Mouse (Mus musculus) limb, embryonic 12.5 days (tissue): Measurements from ENCODE around the gene Gm7029. TPM values are rescaled to one million over a fixed set of nuclear protein-coding genes. Genes with fewer than 3 reads are reported as not detected.
"Not testable (repeated sequence)": the region's sequence is repeated elsewhere in the genome, so short reads cannot be mapped to it uniquely, and the experiment has no call there.

Experiments
- ATAC-seq: fragments of 200-750 bp; cut with Nextera tagmentation; 2 replicates; pipeline ENCODE4 v1.8.0; 2017; ENCODE audit warnings: low read depth, moderate TSS enrichment; ENCODE audit not compliant: insufficient number of reproducible peaks, insufficient read depth, low FRiP score, low TSS enrichment
- H3K27ac ChIP-seq: fragments of 300-500 bp; sonication (generic); 2 replicates; pipeline ENCODE4 v1.5.1; 2016; ENCODE audit warnings: mild to moderate bottlenecking, moderate library complexity
- H3K27me3 ChIP-seq: fragments of 300-500 bp; sonication (generic); 2 replicates; pipeline ENCODE4 v1.6.1; 2016; ENCODE audit warnings: mild to moderate bottlenecking, moderate library complexity
- H3K36me3 ChIP-seq: fragments of 300-500 bp; sonication (generic); 2 replicates; pipeline ENCODE4 v1.6.1; 2016; ENCODE audit warnings: mild to moderate bottlenecking, moderate library complexity
- H3K4me1 ChIP-seq: fragments of 300-500 bp; sonication (generic); replicated peaks from 2 replicates; pipeline ENCODE4 v1.6.1; 2016
- H3K4me2 ChIP-seq: fragments of 300-500 bp; sonication (generic); 2 replicates; pipeline ENCODE4 v1.6.1; 2016; ENCODE audit warnings: mild to moderate bottlenecking, moderate library complexity
- H3K4me3 ChIP-seq: fragments of 300-500 bp; sonication (generic); replicated peaks from 2 replicates; pipeline ENCODE4 v1.5.1; 2016; ENCODE audit warnings: mild to moderate bottlenecking
- H3K9ac ChIP-seq: fragments of 300-500 bp; sonication (generic); replicated peaks from 2 replicates; pipeline ENCODE4 v1.6.1; 2016; ENCODE audit warnings: mild to moderate bottlenecking, moderate library complexity
- H3K9me3 ChIP-seq: fragments of 300-500 bp; sonication (generic); 2 replicates; pipeline ENCODE4 v1.6.1; 2016; ENCODE audit warnings: mild to moderate bottlenecking, moderate library complexity
- WGBS: fragments of 180-500 bp; shearing (Covaris S2); methylation state at CpG from one replicate; pipeline ENCODE4 v1.1.7; 2016; 5-methylcytosine and 5-hydroxymethylcytosine counted together
- polyA plus RNA-seq: library from polyadenylated mRNA; unstranded; fragments of >200 nt; fragmentation: Nextera tagmentation; extraction: Ambion mirVana; gene quantifications from 2 replicates; pipeline ENCODE4 v1.2.1, GENCODE M21; 2016

Gm7029 gene
- polyA plus RNA-seq, 1 experiment from 2014 or later, result not detected

- ATAC-seq, result no peak
- H3K9me3 ChIP-seq, result no peaks in the 10 kb centered on the region
- no peak overlapping the region for H3K4me3 ChIP-seq
- 84% methylated on average over 4 of the region's 4 CpGs for WGBS
- H3K27ac ChIP-seq, result no peak overlapping the region
- H3K9ac ChIP-seq, result no peak overlapping the region
- no peaks in the 10 kb centered on the region for H3K36me3 ChIP-seq
- H3K4me1 ChIP-seq, result no peaks in the 10 kb centered on the region
- no peak overlapping the region for H3K4me2 ChIP-seq
- no peaks in the 10 kb centered on the region for H3K27me3 ChIP-seq
Observed at GRCm38 (mm10) chr17:33857816-33858215, 15.8 kb upstream of the Gm7029 start.

GRCm38 (mm10) chr17:33865330-33866030, 8.2 kb upstream of the Gm7029 start:
- Histone ChIP-seq H3K27ac (no peak overlapping the region; the same call in 1 of the 2 replicates), H3K4me3 (no peak overlapping the region), H3K9me3 (no peaks in the 10 kb centered on the region), H3K27me3 (no peaks in the 10 kb centered on the region), H3K36me3 (no peaks in the 10 kb centered on the region), H3K9ac (no peak overlapping the region), H3K4me1 (no peaks in the 10 kb centered on the region), H3K4me2 (no peak overlapping the region)
- ATAC-seq, result no peak
- 42% methylated on average over 9 of the region's 9 CpGs for WGBS

GRCm38 (mm10) chr17:33874411-33874810, 774 bp downstream of the Gm7029 start:
- 82% methylated on average over 11 of the region's 11 CpGs for WGBS
- peaks cover 36% of the 10 kb centered on the region for H3K36me3 ChIP-seq
- ATAC-seq, result no peak

GRCm38 (mm10) chr17:33875797-33876196, 2.2 kb downstream of the Gm7029 start:
- H3K9ac ChIP-seq, H3K27ac ChIP-seq, ATAC-seq, H3K27me3 ChIP-seq, H3K4me2 ChIP-seq, H3K4me3 ChIP-seq, H3K4me1 ChIP-seq, H3K9me3 ChIP-seq: not testable (repeated sequence)
- WGBS, result 88% methylated on average over 5 of the region's 5 CpGs
- peaks cover 45% of the 10 kb centered on the region for H3K36me3 ChIP-seq

More at GRCm38 (mm10) chr17:33874411-33874810, 774 bp downstream of the Gm7029 start:
- H3K27ac ChIP-seq, result no peak overlapping the region
- no peak overlapping the region for H3K9ac ChIP-seq
- no peak overlapping the region for H3K4me2 ChIP-seq
- no peaks in the 10 kb centered on the region for H3K9me3 ChIP-seq
- H3K27me3 ChIP-seq, result no peaks in the 10 kb centered on the region
- no peak overlapping the region for H3K4me3 ChIP-seq
- H3K4me1 ChIP-seq, result no peaks in the 10 kb centered on the region

GRCm38 (mm10) chr17:33884320-33884719, 10.7 kb downstream of the Gm7029 start:
- not testable (repeated sequence) for ATAC-seq, H3K9ac ChIP-seq, H3K27ac ChIP-seq, H3K9me3 ChIP-seq, H3K27me3 ChIP-seq, H3K4me2 ChIP-seq, H3K4me1 ChIP-seq, H3K4me3 ChIP-seq
- WGBS, result 92% methylated on average over 10 of the region's 11 CpGs
- peaks cover 63% of the 10 kb centered on the region for H3K36me3 ChIP-seq

GRCm38 (mm10) chr17:33887802-33888201, 14.2 kb downstream of the Gm7029 start:
- WGBS, result 64% methylated on average over 2 of the region's 2 CpGs
- 0 out of 2 replicates have a peak overlapping the region, but pooled peaks have one; percentile 32 for H3K4me2 ChIP-seq
- not testable (repeated sequence) for H3K27me3 ChIP-seq, ATAC-seq, H3K9me3 ChIP-seq, H3K9ac ChIP-seq, H3K27ac ChIP-seq, H3K4me3 ChIP-seq, H3K4me1 ChIP-seq
- H3K36me3 ChIP-seq, result peaks cover 36% of the 10 kb centered on the region

DNA sequence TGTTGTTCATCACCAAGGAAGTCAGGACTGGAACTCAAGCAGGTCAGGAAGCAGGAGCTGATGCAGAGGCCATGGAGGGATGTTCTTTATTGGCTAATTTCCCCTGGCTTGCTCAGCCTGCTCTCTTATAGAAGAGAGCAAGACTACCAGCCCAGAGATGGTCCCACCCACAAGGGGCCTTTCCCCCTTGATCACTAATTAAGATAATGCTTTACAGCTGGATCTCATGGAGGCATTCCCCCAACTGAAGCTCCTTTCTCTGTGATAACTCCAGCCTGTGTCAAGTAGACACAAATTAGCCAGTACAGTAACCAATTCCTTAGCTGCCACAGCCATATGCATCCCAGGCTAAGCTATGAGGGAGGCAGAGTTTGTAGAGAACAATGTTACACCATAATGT, 14.6 kb downstream of the Gm7029 start:
- H3K4me3 ChIP-seq, result not testable (repeated sequence)

GRCm38 (mm10) chr17:33889941-33890532, 16.4 kb downstream of the Gm7029 start:
- peak; percentile 24; the same call in 1 of the 2 replicates for ATAC-seq
- H3K9me3 ChIP-seq, H3K4me1 ChIP-seq, H3K27me3 ChIP-seq: not testable (repeated sequence)
- peaks cover 19% of the 10 kb centered on the region for H3K36me3 ChIP-seq
- peak overlapping the region; percentile 65 for H3K4me2 ChIP-seq
- peak overlapping the region; percentile 80 for H3K27ac ChIP-seq
- peak overlapping the region; percentile 73 for H3K9ac ChIP-seq
- peak overlapping the region; percentile 67 for H3K4me3 ChIP-seq
- WGBS, result under 1% methylated on average over 40 of the region's 44 CpGs

More for the DNA sequence above, 14.6 kb downstream of the Gm7029 start:
- not testable (repeated sequence) for H3K9me3 ChIP-seq, H3K9ac ChIP-seq, H3K27me3 ChIP-seq, H3K27ac ChIP-seq, ATAC-seq, H3K4me1 ChIP-seq
- H3K4me2 ChIP-seq, result peak overlapping the region; percentile 32; the same call in 1 of the 2 replicates
- peaks cover 32% of the 10 kb centered on the region for H3K36me3 ChIP-seq

- under 1% methylated on average over 49 of the region's 49 CpGs for WGBS
- peak within 1 kb of the TSS; percentile 65 for H3K4me2 ChIP-seq
- peak; percentile 98 for ATAC-seq
- no peaks in the 10 kb centered on the region for H3K27me3 ChIP-seq
- peaks cover 9% of the 10 kb centered on the region for H3K4me1 ChIP-seq
- H3K36me3 ChIP-seq, result peaks cover 15% of the 10 kb centered on the region
- peak within 1 kb of the TSS; percentile 80 for H3K27ac ChIP-seq
- no peaks in the 10 kb centered on the region for H3K9me3 ChIP-seq
- H3K4me3 ChIP-seq, result peak within 1 kb of the TSS; percentile 67
- H3K9ac ChIP-seq, result peak within 1 kb of the TSS; percentile 73
Observed at GRCm38 (mm10) chr17:33890533-33891059, 17.0 kb downstream of the Gm7029 start, which contains the start of gene Kifc1. Gene Kifc1 (minus strand): TSS chr17:33890661.

DNA sequence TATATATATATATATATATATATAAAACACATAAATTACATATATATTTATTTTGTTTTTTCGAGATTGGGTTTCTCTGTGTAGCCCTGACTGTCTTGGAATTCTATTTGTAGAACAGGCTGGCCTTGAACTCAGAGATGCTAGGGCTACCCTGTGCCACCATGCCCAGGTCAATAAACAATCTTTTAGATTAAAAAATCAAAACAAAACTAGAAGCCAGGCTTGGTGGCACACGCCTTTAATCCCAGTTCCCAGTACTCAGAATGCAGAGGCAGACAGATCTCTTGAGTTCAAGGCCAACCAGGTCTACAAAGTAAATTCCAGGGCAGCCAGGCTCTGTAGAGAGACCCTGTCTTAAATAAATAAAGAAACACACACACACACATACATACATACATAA, 17.7 kb downstream of the Gm7029 start:
- 69% methylated on average over 2 of the region's 2 CpGs for WGBS
- no peak for ATAC-seq
- no peaks in the 10 kb centered on the region for H3K9me3 ChIP-seq

GRCm38 (mm10) chr17:33891892-33892291, 18.3 kb downstream of the Gm7029 start:
- not testable (repeated sequence) for ATAC-seq, H3K9me3 ChIP-seq, H3K27ac ChIP-seq, H3K9ac ChIP-seq, H3K4me2 ChIP-seq, H3K36me3 ChIP-seq, H3K4me1 ChIP-seq, H3K27me3 ChIP-seq, H3K4me3 ChIP-seq
- 73% methylated on average over 6 of the region's 6 CpGs for WGBS

More for the DNA sequence above, 17.7 kb downstream of the Gm7029 start:
- H3K36me3 ChIP-seq, result peaks cover 7% of the 10 kb centered on the region; the same call in 1 of the 2 replicates
- no peaks in the 10 kb centered on the region for H3K27me3 ChIP-seq
- H3K4me1 ChIP-seq, result peaks cover 9% of the 10 kb centered on the region
- no peak overlapping the region for H3K27ac ChIP-seq
- H3K4me3 ChIP-seq, result no peak overlapping the region
- no peak overlapping the region for H3K9ac ChIP-seq
- H3K4me2 ChIP-seq, result no peak overlapping the region
